In genomic region chr11:20914297-20914997, GRCm38 (mm10) we compare ENCODE assay signal across 8 mouse cellular contexts.
DNase-seq lines count a peak whose midpoint lies in the region; ATAC-seq lines count a peak whose summit lies in the region.

No protein-coding gene starts in this region.

- no peaks in the 10 kb centered on the region for H3K9me3 ChIP-seq in heart, embryonic 12.5 days (replicated peaks)
- no peaks in the 10 kb centered on the region for H3K9me3 ChIP-seq in hindbrain, embryonic 12.5 days (replicated peaks)

- no peak overlapping the region for H3K4me3 ChIP-seq in heart, embryonic 12.5 days
- H3K4me3 ChIP-seq in brown adipose tissue, adult 24 weeks (ENCODE audit: insufficient read depth, low read depth, low read length), result peak overlapping the region; percentile 36
- H3K4me3 ChIP-seq in hindbrain, embryonic 12.5 days, result no peak overlapping the region
- no peak overlapping the region for H3K4me3 ChIP-seq in macrophage (ENCODE audit: inconsistent target)

- peaks cover 29% of the 10 kb centered on the region for H3K4me1 ChIP-seq in heart, embryonic 12.5 days (replicated peaks)
- 0 out of 2 replicates have a peak, but pooled peaks cover 4% of the 10 kb centered on the region for H3K4me1 ChIP-seq in brown adipose tissue, adult 24 weeks (ENCODE audit: control insufficient read depth, insufficient read depth, insufficient read length, low read length)
- H3K4me1 ChIP-seq in hindbrain, embryonic 12.5 days, result peaks cover 12% of the 10 kb centered on the region

- DNase-seq in heart, postnatal 36 days, result no peak
- DNase-seq in Muller cell, postnatal 12 days (ENCODE audit: inconsistent ontology term), result no peak
- DNase-seq in left cerebral cortex, adult 11 months (ENCODE audit: low spot score), result no peak
- no peak for DNase-seq in embryo, embryonic 9.5 days (ENCODE audit: extremely low spot score)

- intact Hi-C loops in heart, postnatal 36 days (cut with DNase I), result loop anchor here (1.0 to 5.0 kb wide), 3 partner anchors 55 to 457 kb away; no protein-coding TSS in a partner anchor

- peak overlapping the region; percentile 44; the same call in 1 of the 2 replicates for H3K9ac ChIP-seq in heart, embryonic 12.5 days
- H3K9ac ChIP-seq in hindbrain, embryonic 12.5 days, result no peak overlapping the region

- 56% methylated on average over 12 of the region's 12 CpGs for WGBS in heart, embryonic 12.5 days
- 79% methylated on average over 12 of the region's 12 CpGs for WGBS in hindbrain, embryonic 12.5 days
- WGBS in macrophage (ENCODE audit: missing documents), result 42% methylated on average over 12 of the region's 12 CpGs

- no peaks in the 10 kb centered on the region for H3K79me2 ChIP-seq in macrophage (ENCODE audit: inconsistent target)

- H3K36me3 ChIP-seq in heart, embryonic 12.5 days, result no peaks in the 10 kb centered on the region
- no peaks in the 10 kb centered on the region for H3K36me3 ChIP-seq in hindbrain, embryonic 12.5 days
- no peaks in the 10 kb centered on the region for H3K36me3 ChIP-seq in macrophage (ENCODE audit: inconsistent target)

- peak overlapping the region; percentile 78 for H3K27ac ChIP-seq in heart, embryonic 12.5 days (ENCODE audit: poor library complexity, severe bottlenecking)
- H3K27ac ChIP-seq in brown adipose tissue, adult 24 weeks (replicated peaks; ENCODE audit: low read depth, low read length), result peak overlapping the region; percentile 74
- peak overlapping the region; percentile 35; the same call in 1 of the 2 replicates for H3K27ac ChIP-seq in hindbrain, embryonic 12.5 days
- H3K27ac ChIP-seq in macrophage, result peak overlapping the region; percentile 75

- H3K27me3 ChIP-seq in heart, embryonic 12.5 days (replicated peaks), result no peaks in the 10 kb centered on the region
- no peaks in the 10 kb centered on the region for H3K27me3 ChIP-seq in hindbrain, embryonic 12.5 days

- peak overlapping the region; percentile 36 for H3K4me2 ChIP-seq in heart, embryonic 12.5 days
- H3K4me2 ChIP-seq in hindbrain, embryonic 12.5 days (replicated peaks), result no peak overlapping the region

- peak; percentile 20; the same call in 1 of the 2 replicates for ATAC-seq in heart, embryonic 12.5 days (ENCODE audit: insufficient number of reproducible peaks, low FRiP score)
- no peak for ATAC-seq in hindbrain, embryonic 12.5 days (ENCODE audit: low FRiP score)
